Mouse (Mus musculus) midbrain, embryonic 11.5 days (tissue): ENCODE measurements around the gene Mydgf. TPM values are rescaled to one million over a fixed set of nuclear protein-coding genes. Genes with fewer than 3 reads are reported as not detected.

ENCODE experiments used
- ATAC-seq: fragments of 200-750 bp; cut with Nextera tagmentation; 2 replicates; pipeline ENCODE4 v1.8.0; 2017; ENCODE audit warnings: moderate TSS enrichment, moderate library complexity; ENCODE audit not compliant: low FRiP score
- DNase-seq: peaks from one replicate; pipeline ENCODE4 v3.0.0; 2015; ENCODE audit warnings: low spot score; ENCODE audit errors: missing footprints
- H3K27ac ChIP-seq: fragments of 300-500 bp; sonication (generic); 2 replicates; pipeline ENCODE4 v1.5.1; 2014; ENCODE audit warnings: low read depth, low read length
- H3K27me3 ChIP-seq: fragments of 300-500 bp; sonication (generic); 2 replicates; pipeline ENCODE4 v1.6.1; 2014; ENCODE audit warnings: mild to moderate bottlenecking, low read length, moderate library complexity, mixed read lengths; ENCODE audit not compliant: control insufficient read depth, insufficient read depth
- H3K36me3 ChIP-seq: fragments of 300-500 bp; sonication (generic); 2 replicates; pipeline ENCODE4 v1.6.1; 2014; ENCODE audit warnings: mild to moderate bottlenecking, low read length, moderate library complexity, mixed read lengths; ENCODE audit not compliant: control insufficient read depth, insufficient read depth
- H3K4me1 ChIP-seq: fragments of 300-500 bp; sonication (generic); 2 replicates; pipeline ENCODE4 v1.6.1; 2014; ENCODE audit warnings: low read length; ENCODE audit not compliant: control insufficient read depth, insufficient read depth
- H3K4me2 ChIP-seq: fragments of 300-500 bp; sonication (generic); 2 replicates; pipeline ENCODE4 v1.6.1; 2014; ENCODE audit warnings: mild to moderate bottlenecking, moderate library complexity
- H3K4me3 ChIP-seq: fragments of 300-500 bp; sonication (generic); 2 replicates; pipeline ENCODE4 v1.5.1; 2014; ENCODE audit warnings: low read depth, low read length
- H3K9ac ChIP-seq: fragments of 300-500 bp; sonication (generic); 2 replicates; pipeline ENCODE4 v1.6.1; 2014; ENCODE audit warnings: low read length
- H3K9me3 ChIP-seq: fragments of 300-500 bp; sonication (generic); 2 replicates; pipeline ENCODE4 v1.6.1; 2016; ENCODE audit warnings: low read length; ENCODE audit not compliant: control insufficient read depth
- WGBS: fragments of 180-500 bp; shearing (Covaris S2); extraction: QIAGEN DNeasy Blood & Tissue Kit; methylation state at CpG from one replicate; pipeline ENCODE4 v1.1.7; 2014; 5-methylcytosine and 5-hydroxymethylcytosine counted together
- microRNA-seq: library from miRNA; unstranded; fragments of <30 nt; microRNA quantifications from one replicate; pipeline ENCODE4, GENCODE M21; 2017
- polyA plus RNA-seq: library from polyadenylated mRNA; unstranded; fragments of >200 nt; fragmentation: Nextera tagmentation; extraction: Ambion mirVana; gene quantifications from 2 replicates; pipeline ENCODE4 v1.2.1, GENCODE M21; 2014

The Mydgf gene
- polyA plus RNA-seq, 1 experiment from 2014 or later, result 57.7 TPM

DNA sequence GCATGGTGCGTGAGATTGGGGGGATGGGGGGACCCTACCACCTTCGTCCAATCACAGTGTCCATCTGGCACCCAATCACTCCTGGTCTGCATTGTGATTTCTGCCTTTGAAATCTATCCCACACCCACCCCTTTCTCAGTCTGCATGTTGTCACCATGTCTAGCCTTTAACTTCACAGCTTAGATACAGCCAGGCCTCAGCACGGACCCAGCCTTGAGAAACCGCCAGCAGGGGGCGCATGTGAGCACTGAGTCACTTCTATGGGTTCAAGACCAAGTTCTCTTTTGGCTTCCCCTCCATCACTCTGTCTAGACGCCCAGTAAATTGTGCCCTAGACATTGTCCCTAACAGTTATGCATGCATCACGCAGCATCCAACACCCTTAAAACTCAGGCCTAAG is 51.9 kb downstream of the Mydgf start:
- DNase-seq, result peak; percentile 94
- H3K4me1 ChIP-seq, result peaks cover 10% of the 10 kb centered on the region
- no peaks in the 10 kb centered on the region for H3K9me3 ChIP-seq
- no peak overlapping the region for H3K27ac ChIP-seq
- H3K9ac ChIP-seq, result no peak overlapping the region
- WGBS, result 36% methylated on average over 7 of the region's 7 CpGs
- no peaks in the 10 kb centered on the region for H3K36me3 ChIP-seq
- H3K27me3 ChIP-seq, result no peaks in the 10 kb centered on the region; the same call in 1 of the 2 replicates
- no peak for ATAC-seq
- H3K4me3 ChIP-seq, result no peak overlapping the region
- no peak overlapping the region for H3K4me2 ChIP-seq

DNA sequence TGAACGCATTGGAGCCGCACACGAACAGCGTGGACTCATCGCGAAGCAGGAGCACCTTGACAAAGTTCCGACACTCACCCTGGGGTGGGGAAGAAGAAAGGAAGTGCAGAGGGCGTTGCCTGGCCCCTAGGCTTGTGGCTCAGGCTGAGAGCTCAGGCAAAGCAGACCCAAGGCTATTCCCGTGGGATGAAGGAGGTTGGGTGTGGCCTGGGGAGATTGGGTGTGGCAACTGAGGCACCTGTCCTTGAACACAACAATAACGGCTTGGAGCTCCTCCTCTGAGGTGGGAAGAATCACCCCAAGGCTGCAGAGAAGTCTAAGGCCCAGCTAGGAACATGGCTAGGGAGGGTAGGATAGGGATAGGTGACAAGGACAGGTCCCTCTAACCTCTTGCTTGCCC is 52.6 kb downstream of the Mydgf start:
- no peak overlapping the region for H3K9ac ChIP-seq
- 95% methylated on average over 10 of the region's 10 CpGs for WGBS
- no peak for DNase-seq
- no peak overlapping the region for H3K4me3 ChIP-seq
- H3K27ac ChIP-seq, result no peak overlapping the region
- ATAC-seq, result no peak
- H3K4me1 ChIP-seq, result peaks cover 10% of the 10 kb centered on the region
- no peaks in the 10 kb centered on the region for H3K9me3 ChIP-seq
- H3K27me3 ChIP-seq, result no peaks in the 10 kb centered on the region; the same call in 1 of the 2 replicates
- H3K36me3 ChIP-seq, result no peaks in the 10 kb centered on the region
- H3K4me2 ChIP-seq, result no peak overlapping the region

DNA sequence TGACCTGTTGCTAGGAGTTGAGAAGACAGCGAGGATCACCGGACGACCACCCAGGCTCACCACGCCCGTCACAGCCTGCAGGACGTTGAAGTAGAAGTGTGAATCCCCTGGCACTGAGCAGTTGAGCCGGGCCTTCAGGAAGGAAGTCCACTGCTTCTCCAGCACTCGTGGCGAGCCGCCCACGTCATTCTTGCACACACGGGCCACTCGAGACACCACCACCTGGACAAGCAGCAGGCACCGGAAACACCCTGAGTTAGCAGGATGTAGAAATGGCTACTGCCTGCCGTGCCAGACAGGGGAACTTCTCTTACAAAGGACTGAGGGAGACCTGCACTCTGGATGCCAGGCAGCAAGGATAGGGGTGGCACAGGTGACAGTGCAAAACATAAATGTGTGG is 55.5 kb downstream of the Mydgf start:
- no peak for ATAC-seq
- no peaks in the 10 kb centered on the region for H3K36me3 ChIP-seq
- WGBS, result 92% methylated on average over 15 of the region's 15 CpGs
- H3K9ac ChIP-seq, result no peak overlapping the region
- no peak for DNase-seq
- H3K4me2 ChIP-seq, result no peak overlapping the region
- H3K4me3 ChIP-seq, result no peak overlapping the region
- no peak overlapping the region for H3K27ac ChIP-seq
- H3K4me1 ChIP-seq, result no peaks in the 10 kb centered on the region; the same call in 1 of the 2 replicates
- no peaks in the 10 kb centered on the region for H3K9me3 ChIP-seq
- peaks cover 17% of the 10 kb centered on the region for H3K27me3 ChIP-seq

DNA sequence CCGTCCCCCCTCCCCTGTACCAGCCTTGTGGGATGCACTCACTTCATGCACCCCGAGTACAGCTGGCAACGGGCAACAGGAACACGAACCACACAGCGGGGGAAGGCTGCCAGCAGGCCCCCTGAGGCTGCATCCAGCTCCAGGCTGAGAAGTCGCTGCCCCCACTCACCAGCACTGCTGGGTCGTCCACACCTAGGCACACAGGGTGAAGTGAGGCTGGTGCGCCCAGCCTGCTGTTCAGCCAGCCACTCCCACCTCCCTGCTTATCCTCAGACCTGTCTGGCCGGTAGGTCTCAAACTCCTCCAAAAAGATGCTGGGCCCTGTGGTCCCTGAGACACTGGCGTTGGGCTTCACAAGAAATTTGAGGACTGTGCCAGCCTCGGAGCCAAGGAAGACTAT is 57.5 kb downstream of the Mydgf start:
- peaks cover 28% of the 10 kb centered on the region for H3K27me3 ChIP-seq
- ATAC-seq, result no peak
- peaks cover 9% of the 10 kb centered on the region for H3K9me3 ChIP-seq
- no peaks in the 10 kb centered on the region for H3K36me3 ChIP-seq
- no peak overlapping the region for H3K4me3 ChIP-seq
- 81% methylated on average over 11 of the region's 11 CpGs for WGBS
- H3K27ac ChIP-seq, result no peak overlapping the region
- no peaks in the 10 kb centered on the region; the same call in 1 of the 2 replicates for H3K4me1 ChIP-seq
- H3K9ac ChIP-seq, result no peak overlapping the region
- no peak overlapping the region for H3K4me2 ChIP-seq
- no peak for DNase-seq

Small RNAs within 50 kb of the gene (microRNA-seq; reads per million reads assigned to microRNA genes)
- gene Gm44397, result not detected

Other genes starting within 250 kb of the Mydgf start
- gene Zfp119b, start 234.4 kb downstream of the Mydgf start, polyA plus RNA-seq, result 6.3 and 6.7 TPM in 2 replicates
- 2.1 and 2.7 TPM in 2 replicates for gene Ebi3, start 231.3 kb downstream of the Mydgf start, polyA plus RNA-seq
- gene Yju2, start 224.8 kb downstream of the Mydgf start, polyA plus RNA-seq, result 21.3 and 24.4 TPM in 2 replicates
- gene Shd, start 213.5 kb downstream of the Mydgf start, polyA plus RNA-seq, result 81.9 and 89.1 TPM in 2 replicates
- 61.2 and 65.6 TPM in 2 replicates for gene Fsd1, start 197.4 kb downstream of the Mydgf start, polyA plus RNA-seq
- 3.6 and 4.5 TPM in 2 replicates for gene Stap2, start 178.3 kb downstream of the Mydgf start, polyA plus RNA-seq
- 146 and 158 TPM in 2 replicates for gene Mpnd, start 178.2 kb downstream of the Mydgf start, polyA plus RNA-seq
- gene Sh3gl1, start 147.3 kb downstream of the Mydgf start, polyA plus RNA-seq, result 106 and 118 TPM in 2 replicates
- gene Chaf1a, start 143.5 kb downstream of the Mydgf start, polyA plus RNA-seq, result 20.7 and 24.7 TPM in 2 replicates
- 43.2 and 48.4 TPM in 2 replicates for gene Ubxn6, start 108.9 kb downstream of the Mydgf start, polyA plus RNA-seq
- gene Hdgfl2, start 104.3 kb downstream of the Mydgf start, polyA plus RNA-seq, result 104 and 121 TPM in 2 replicates
- 0.05 and 0.07 TPM in 2 replicates for gene Plin4, start 74.1 kb downstream of the Mydgf start, polyA plus RNA-seq
- 0.07 TPM in 1 of 2 replicates, not detected in the other for gene Plin5, start 66.3 kb downstream of the Mydgf start, polyA plus RNA-seq
- gene Lrg1, start 61.9 kb downstream of the Mydgf start, polyA plus RNA-seq, result 0.15 TPM in 1 of 2 replicates, not detected in the other
- 1.9 TPM in 2 replicates for gene Sema6b, start 43.6 kb downstream of the Mydgf start, polyA plus RNA-seq
- 5.8 and 7.7 TPM in 2 replicates for gene Tnfaip8l1, start 21.4 kb downstream of the Mydgf start, polyA plus RNA-seq
- 29.5 and 33.8 TPM in 2 replicates for gene Dpp9, start 35.0 kb upstream of the Mydgf start, polyA plus RNA-seq
- 12.6 and 12.7 TPM in 2 replicates for gene Fem1a, start 72.9 kb upstream of the Mydgf start, polyA plus RNA-seq
- gene Ticam1, start 92.9 kb upstream of the Mydgf start, polyA plus RNA-seq, result 1.7 and 2.6 TPM in 2 replicates
- gene Plin3, start 109.0 kb upstream of the Mydgf start, polyA plus RNA-seq, result 27.5 and 34.0 TPM in 2 replicates
- not detected in 2 replicates for gene Arrdc5, start 116.4 kb upstream of the Mydgf start, polyA plus RNA-seq
- 123 and 138 TPM in 2 replicates for gene Uhrf1, start 119.4 kb upstream of the Mydgf start, polyA plus RNA-seq
- gene Kdm4b, start 142.1 kb upstream of the Mydgf start, polyA plus RNA-seq, result 33.3 and 39.6 TPM in 2 replicates